Mouse (Mus musculus) c-Kit-positive CD71-negative TER-119-negative erythroid progenitor cells, embryonic 14.5 days (primary cell): ENCODE results near the gene Cdan1.
A peak's percentile ranks its signal among the peaks of the same experiment; 100 is the strongest.
"Not testable (repeated sequence)": the region's sequence is repeated elsewhere in the genome, so short reads cannot be mapped to it uniquely, and the experiment has no call there.

ENCODE experiments used
- DNase-seq: peaks from one replicate; pipeline ENCODE4 v3.0.0-alpha.2; 2013; ENCODE audit warnings: low read depth

Cdan1 gene

DNA sequence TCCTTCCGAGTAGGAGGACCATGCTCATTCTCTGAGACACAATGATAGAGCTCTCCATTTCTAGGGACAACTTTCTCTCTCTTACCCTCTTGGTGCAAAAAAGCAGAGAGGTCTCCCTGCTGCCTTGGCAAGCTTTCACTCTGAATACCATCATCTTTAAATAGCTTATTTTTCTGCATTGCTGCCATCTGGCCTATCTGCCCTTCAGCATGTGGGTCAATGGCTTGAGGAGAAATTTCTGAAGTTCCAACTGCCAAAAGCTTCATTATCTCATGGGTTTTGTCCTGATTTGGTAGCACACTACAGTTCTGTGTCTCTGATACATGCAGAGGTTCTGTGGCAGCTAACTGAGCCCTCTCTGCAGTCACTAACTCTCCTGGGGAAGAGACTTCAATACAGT is 104.4 kb downstream of the Cdan1 start:
- DNase-seq = no peak

DNA sequence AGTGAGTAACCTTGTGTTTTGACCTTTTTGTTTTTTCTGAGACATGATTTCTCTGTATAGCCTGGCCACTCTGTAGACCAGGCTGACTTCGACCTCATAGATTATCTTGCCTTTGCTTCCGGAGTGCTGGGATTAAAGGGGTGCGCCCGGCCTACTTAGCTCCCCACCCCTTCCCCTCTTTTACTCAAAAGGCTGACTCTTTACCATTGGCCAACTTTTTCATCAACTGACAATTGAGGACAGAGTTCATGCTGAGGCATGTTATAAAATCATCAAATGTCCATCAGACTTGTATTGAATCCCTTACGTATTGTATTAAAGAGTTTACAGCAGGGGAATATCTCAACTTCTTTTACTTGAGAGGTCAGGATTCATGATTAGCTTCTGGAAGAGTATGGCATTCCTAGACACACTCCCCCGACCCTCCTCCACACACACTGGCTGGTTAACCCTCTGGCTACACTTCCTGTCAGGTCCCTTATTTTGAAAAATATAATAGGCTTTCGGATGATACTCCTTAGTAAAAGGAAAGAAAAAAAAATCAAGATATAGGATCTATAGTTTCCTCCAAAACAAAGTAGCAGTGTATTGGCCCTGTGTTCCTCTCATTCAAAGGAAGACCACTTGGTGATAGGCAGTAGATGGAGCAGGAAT is 117.9 kb downstream of the Cdan1 start:
- no peak for DNase-seq

DNA sequence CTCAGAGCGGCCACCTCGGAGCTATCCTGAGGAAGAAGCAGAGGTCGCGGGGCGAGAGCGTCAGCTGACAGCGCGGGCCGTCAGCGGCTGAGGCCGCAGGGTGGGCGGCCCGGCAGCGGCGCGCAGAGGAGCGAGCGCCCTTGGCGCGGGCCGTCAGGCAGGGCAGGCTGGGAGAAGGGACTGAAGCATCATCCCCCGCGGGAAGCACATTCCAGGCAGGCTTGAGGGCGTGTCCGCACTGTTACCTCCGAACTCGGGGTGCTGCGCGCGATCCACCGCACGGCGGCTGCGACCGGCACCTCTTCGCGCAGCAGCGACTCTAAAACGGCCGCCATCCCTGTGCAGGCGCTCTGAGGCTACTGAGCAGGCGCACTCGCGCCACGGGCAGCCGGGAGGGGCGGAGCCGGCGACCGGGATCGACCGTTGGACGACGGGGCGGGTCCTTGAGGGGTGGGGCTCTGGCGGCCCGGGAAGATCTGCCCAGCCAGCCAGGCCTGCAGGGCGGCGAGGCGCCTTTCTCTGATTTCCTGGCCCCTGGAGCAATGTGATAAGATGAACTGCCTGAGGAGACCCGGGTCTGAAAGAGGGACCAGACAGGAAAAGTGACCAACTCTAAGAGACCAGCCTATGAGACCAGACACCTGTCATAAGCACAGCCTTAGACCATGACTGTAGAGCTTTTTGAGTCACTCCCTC is 118.6 kb downstream of the Cdan1 start:
- peak; percentile 85 for DNase-seq

DNA sequence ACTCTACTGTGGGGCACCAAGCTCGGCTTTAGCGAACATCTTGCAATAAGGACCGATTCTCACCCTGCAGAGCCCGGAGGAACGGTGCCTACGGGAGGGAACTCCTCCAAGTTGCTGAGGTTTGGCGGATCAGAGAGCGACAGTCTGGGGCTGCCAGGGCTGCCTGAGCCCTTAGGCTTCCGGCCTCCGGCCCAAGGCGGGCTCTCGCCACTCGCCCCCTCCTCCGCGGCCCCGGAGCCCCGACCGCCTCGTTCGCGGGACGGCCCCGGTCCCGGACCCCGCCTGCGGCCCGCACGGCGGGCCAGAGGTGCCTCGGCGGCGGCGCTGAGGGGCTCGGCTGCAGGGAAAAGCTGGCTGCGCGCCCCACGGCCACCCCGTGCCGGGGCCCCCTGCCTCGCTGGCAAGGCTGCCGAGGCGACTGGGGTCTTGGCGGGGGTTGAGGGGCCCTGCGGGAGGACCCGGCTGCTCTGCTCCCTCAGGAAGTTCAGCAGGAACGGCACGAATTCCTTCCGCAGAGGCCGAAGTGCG is 119.2 kb downstream of the Cdan1 start:
- DNase-seq = no peak

DNA sequence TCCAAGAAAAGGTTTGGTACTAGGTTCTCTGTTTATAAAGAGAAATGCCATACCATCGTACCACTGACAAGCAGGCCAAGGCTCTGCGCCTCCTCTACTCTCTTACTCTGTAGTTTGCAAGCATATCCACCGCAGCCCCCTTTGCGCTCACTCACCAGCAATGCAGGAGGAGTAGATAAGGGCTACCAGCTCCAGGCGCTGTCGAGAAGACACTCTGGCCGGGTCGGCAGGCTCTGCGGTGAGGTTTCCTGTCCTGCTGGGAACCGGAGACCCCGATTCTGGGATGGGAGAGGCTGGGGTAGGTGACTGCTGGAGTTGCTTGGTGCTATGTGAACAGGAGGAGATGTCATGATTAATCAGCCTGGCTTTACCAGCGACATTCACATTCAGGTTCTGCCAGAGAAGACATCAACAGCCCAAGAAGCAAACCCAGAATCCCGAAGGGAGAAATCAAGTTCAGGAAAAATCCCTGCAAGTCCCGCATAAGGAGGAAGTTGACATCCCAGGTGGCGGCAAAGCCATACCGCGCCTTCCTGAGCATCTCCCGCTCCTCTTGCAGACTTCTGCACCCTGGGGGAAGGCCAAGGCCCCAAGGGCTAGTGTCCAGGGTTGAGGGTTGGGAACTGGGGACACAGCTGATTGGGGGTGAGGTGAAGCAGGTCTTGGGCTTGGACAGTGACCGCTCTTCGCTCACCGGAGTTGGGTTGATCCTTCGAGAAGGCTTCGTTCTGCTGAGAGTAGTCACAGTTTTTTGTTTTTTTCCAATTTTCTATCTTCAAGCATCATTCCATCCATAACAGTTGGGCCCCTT is 119.9 kb downstream of the Cdan1 start:
- no peak for DNase-seq

DNA sequence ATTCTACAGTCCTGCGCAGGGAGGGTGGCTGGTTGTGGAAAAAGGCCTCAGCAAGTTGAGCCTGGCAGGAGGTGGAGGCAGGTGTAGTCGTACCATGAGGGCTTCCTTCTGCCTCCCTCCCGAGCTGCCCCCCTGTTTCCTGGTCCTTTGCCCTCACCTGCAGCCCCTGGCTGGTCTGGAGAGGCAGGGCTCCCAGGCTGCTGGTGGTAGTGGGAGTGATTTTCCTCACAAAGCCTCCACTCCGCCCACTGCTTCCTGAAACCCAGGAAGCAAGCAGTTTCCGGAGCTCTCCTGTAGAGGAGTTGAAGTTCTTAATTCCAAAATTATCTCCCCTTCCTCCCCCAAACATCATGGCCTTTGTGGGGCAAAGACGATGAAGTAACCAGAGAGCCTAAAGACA is 125.8 kb downstream of the Cdan1 start:
- no peak for DNase-seq

DNA sequence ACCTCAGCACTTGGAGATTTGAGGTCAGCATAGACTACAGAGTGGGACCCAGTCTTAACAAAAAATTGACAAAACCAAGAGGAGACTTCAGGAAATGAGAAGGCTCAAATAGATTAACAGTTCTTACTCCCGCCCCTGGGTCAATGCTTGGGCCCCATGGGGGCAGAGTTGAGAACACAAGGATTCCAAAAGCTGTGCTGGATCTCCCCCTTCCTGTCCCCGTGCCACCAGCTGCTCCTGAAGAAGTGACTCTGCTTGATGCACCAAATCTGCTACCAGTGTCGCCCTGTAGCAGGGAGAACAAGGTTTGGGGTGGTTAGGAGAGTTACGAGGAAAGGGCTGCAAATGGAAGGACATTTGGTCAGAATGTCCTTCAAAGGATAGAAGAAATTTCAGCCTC is 126.3 kb downstream of the Cdan1 start:
- no peak for DNase-seq

DNA sequence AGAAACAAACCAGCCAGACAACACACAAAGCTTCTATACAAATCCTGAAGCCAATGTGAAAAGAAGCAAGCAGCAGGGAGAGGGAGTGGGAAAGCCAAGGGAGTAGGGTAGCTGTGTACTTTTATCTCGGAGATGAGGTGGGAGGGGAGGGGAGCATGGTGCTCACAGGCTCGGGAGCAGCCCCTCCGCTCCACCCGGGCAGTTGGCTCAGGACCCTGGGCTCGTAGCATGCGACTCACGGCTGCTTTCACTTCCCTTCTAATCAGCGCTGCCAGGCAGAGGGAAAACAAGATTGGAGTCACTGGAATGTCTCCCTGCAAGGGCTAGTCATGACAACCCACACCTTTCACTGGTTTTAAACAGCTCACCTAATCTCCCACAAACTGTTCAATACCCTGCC is 127.4 kb downstream of the Cdan1 start:
- DNase-seq = no peak

DNA sequence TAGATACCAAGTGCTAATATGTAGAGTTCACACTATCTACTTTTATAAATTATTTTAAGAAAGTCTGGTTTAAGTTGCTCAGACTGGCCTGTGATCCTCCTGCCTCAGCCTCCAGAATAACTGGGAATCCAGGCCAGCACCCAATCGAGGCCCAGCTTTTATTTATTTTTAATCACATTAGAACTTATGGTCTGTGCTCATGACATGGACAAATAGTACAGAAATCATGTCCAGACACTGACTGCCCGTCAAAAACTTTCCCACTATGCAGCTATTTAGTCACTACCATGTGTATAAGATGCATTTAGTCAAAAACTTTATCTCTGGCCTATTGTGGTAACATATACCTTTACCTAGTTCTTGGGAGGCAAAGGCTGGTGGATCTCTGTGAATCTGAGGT is 128.0 kb downstream of the Cdan1 start:
- no peak for DNase-seq

DNA sequence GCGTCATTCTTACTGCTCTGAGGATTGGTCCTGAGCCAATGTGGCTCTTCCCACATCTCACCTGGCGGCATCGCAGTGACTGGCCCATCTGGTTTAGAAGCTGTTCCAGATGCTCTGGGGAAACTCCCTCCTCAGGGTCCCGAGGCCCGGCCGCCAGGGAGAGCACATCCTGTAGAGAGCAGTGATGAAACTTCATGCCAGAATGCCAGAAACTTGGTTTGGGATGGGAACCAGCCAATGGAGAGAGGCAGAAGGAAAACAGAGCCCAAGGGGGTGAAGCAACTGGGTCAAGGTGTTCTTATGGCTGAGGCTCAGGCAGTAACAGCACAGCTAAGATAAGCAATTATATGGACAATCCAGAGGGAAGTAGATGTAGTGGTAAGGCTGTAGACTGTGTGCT is 129.1 kb downstream of the Cdan1 start:
- no peak for DNase-seq

DNA sequence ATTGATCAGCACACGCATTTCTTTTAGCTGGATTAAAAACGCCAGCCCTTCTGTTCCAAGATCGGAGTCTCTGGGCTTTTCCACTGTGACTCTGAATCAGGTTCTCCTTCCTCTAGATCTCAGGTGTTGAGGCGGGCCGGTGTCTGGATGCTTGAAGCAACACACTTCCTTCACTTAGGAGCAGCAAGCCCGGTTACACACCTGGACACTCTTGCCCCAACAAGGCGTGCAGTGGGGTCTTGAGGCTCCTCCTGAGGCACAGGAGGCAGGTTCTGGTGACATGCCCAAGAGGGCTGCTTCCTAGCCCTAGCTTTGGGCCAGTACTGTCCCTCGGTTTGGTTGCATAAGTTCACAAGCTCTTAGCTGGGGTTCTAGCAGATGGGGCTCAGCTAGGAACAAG is 131.4 kb downstream of the Cdan1 start:
- no peak for DNase-seq

DNA sequence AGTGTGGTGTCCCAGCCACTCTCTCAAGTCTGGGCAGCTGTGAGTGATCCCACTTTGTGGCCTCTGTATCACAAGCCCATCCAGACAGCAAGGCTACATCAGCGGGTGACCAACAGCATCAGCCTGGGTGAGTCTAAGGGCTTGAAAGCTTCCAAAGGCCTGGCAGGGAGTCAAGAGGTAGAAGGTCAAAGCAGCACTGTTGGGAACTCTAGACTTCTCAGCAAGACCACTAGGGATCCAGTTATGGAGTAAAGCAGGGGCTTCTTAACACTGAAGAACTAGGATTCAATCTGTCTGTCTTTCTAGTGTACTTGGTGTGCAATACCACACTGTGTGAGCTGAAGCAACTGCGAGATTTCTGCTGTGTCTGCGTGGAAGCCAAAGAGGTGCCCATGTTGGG is 136.5 kb downstream of the Cdan1 start:
- no peak for DNase-seq

DNA sequence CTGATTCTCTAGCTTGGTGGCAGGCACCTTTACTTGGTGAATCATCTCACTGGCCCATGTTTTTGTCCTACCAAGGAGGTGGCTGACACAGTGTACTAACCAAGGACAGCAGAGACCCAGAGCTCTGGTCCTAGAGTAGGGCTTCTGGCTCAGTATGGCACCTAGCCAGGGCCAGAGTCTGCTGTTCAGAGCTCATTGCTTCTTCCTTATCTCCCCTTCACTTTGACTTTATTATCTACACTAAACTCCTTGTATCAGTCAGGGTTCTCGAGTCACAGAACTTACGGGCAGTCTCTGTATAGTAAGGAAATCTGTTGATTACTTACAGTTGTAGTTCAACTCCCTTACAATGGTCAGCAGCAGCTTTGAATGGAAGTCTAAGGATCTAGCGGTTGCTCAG is 139.0 kb downstream of the Cdan1 start:
- DNase-seq = no peak

DNA sequence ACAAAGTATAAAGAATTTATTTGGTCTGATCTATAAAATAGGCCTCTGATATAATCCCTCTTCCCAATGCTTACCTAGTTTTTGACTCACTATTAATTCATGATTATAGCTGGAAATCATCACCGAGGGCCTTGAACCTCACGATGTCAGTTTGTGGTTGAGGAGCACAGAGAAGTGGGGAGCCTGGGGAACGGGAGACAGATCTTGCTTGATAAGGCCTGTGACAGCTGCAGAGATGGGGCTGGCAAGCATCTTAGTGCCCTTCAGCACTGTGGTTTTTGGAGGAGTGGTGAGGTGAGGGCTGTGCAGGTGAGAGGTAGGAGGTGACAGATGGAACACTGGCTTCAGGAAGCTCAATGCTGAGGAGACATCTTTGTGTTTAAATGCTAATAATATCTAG is 139.8 kb downstream of the Cdan1 start:
- DNase-seq = no peak

DNA sequence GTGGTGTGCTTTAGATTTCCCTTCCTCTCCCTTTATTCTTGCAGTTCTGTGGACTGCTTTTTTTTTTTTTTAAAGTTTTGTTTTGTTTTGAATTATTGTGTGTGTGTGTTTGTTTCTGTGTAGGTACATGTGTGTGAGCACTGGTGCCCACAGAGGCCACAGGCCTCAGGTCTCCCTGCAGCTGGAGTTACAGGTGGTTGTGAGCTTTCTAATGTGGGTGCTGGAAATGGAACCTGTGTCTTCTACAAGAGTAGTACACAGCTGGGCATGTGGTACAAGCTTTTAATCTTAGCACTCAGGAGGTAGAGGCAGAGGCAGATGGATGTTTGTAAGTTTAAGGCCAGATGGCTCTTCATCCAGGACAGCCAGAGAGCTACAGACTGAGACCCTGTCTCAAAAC is 142.9 kb downstream of the Cdan1 start:
- no peak for DNase-seq

DNA sequence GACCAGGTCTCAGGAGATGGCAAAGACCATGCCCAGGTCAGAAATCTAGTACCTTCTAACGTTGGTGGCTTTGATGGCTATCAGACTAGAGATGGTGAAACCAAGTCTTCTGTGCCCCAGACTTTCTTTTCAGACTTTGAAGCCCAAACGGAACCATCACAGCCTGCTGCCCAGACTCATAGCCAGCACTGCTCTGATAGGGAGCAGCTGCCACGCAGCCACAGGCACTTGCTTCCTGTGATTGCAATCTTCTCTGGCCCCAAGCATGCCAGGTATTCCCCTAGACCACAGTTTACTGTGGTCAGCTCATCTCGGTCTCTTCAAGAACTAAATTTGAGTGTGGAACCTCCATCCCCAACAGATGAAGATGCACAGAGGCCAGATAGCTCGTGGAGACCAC is 147.3 kb downstream of the Cdan1 start:
- no peak for DNase-seq

DNA sequence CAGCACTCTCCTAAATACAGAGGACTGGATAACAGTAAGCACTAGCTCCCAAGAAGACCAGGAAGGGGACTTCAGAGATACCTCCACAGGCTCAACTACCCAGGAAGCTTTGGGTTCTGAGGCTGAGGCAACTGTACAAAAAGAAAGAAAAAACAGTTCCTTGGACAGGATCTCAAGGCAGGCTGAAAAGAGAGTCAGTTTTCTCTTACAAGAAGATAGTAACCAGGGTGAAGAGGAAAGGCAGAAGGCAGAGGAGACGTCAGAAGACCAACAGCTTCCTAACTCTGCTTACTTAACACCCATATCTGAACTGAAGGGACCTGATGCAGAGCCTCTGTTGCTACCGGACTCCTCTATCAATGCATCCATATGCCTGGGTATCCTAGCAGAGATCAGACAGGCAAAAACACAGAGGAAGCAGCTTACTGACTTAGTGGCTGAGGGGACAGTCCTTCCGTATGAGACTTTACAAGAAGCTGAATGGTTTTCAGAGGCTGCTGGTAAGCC is 149.5 kb downstream of the Cdan1 start:
- DNase-seq = no peak

DNA sequence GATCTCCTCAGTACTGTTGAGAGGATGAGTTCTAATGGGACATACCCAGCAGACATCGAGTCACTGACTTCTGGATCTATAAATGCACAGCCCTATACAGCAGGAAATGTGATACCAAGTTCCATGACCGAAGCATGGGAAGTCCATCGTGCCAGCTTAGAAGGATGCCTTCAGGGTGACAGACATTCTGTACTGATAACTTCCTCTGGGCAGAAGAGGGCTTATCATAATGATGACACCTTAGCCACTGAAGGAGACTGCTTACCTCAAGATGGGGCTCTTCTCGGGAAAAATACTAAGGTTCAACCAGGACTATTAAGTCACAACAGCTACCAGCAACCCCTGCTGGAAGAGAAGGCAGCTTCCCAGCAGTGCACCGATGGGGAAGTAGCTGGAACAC is 152.2 kb downstream of the Cdan1 start:
- no peak for DNase-seq

DNA sequence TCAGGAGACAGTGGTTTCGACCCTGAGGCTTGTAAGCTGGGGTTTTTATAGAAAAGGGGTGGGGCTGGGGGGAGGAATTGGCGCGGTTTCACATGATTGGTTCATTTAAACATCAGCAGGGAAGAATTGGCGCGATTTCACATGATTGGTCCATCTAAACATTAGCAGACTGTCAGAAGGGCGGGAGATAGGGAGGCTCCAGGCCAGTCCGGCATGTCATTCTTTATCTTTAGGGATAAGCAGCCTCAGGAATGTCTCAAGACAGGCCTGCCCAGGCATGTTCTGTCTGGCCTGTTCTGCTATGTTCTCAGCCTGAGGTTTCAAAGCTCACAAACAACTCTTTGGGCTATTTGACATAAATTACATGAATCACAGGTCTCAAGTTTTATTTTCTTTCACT is 168.8 kb downstream of the Cdan1 start:
- DNase-seq = not testable (repeated sequence)

DNA sequence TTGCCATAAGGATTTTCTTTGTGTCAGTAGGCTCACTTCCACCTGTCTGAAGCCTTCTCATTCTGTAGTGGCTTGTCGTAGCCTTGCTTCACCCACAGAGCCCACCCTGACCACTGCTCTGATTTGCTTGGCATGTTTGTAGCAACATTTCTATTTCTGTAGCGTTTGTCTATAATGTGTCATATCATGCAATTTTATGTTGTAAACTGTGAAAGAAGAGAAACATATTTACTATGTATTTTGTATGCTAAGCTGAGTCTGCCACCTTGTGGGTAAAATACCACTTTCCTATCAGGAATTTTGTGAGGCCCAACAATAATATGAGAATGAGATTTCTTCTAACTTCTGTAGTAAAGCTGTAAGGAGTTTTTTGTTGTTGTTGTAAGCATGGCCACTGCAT is 179.7 kb downstream of the Cdan1 start:
- DNase-seq = no peak

DNA sequence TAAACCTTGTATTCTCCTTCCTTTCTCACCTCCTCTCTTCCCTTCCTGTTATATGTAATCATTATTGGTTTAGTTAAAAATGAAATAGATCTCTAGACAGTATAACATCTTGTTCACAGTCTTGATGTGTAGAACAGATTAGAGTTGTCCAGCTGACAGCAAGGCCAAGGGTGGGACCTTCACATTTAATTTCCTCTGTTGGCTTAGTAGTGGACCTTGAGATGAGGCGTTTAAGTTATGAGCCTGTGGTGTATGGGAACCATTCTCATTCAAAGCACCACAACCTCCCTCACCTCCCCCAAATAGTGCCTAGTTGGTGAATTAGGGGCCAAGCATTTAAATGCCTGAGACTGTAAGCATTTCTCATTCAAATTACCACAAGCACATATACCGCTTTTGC is 182.5 kb downstream of the Cdan1 start:
- no peak for DNase-seq
